Mouse (Mus musculus): Measurements from ENCODE around the gene Erich3.

DNA sequence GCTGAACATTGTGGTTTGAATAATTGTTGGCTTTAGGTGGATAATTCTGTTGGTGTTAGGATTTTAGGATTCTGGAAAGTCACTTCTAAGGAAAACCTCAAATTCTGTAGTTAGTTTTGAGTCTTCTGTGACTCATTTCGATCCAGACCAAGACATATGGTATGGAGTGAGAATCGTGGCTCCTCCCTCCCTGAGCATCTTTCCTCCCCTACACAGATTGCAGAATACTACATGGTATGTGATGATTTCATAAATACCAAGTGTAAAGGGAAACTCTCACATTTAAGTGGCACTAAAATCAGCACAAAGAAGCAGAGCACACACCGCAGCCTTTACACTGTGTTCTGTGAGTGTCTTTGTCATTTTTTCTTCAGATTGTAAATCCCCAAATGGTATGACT, 4.8 kb downstream of the Erich3 start:
- TF ChIP-seq CTCF (IDR thresholded peaks at IDR 0.05; ENCODE audit: extremely low read depth, insufficient read length, insufficient replicate concordance, low read depth, low read length) (no peak), POLR2A (IDR thresholded peaks at IDR 0.05; ENCODE audit: low read depth, low read length) (no peak)
